Mouse (Mus musculus) bone marrow, adult 2 months (tissue): ENCODE results near the gene Vmn2r95. TPM values are rescaled to one million over a fixed set of nuclear protein-coding genes. Genes with fewer than 3 reads are reported as not detected.
"Not testable (repeated sequence)": the region's sequence is repeated elsewhere in the genome, so short reads cannot be mapped to it uniquely, and the experiment has no call there.

ENCODE experiments used
- H3K27ac ChIP-seq: fragments of 200-500 bp; 2 replicates; pipeline ENCODE4 v1.5.1; 2012; ENCODE audit warnings: low read depth, mild to moderate bottlenecking, control low read depth, inconsistent platforms, low read length; ENCODE audit not compliant: control insufficient read depth, poor library complexity, insufficient read depth
- H3K4me1 ChIP-seq: fragments of 200-500 bp; 2 replicates; pipeline ENCODE4 v1.6.1; 2011; ENCODE audit warnings: low read length; ENCODE audit not compliant: control insufficient read depth, insufficient read depth
- H3K4me3 ChIP-seq: fragments of 200-500 bp; replicated peaks from 2 replicates; pipeline ENCODE3; 2011; ENCODE audit warnings: mild to moderate bottlenecking, low read depth, low read length, control low read depth; ENCODE audit not compliant: control insufficient read depth
- CTCF ChIP-seq: fragments of 200-500 bp; IDR thresholded peaks from 2 replicates; pipeline ENCODE4 v1.5.1; 2011; ENCODE audit warnings: low read length, control low read depth; ENCODE audit not compliant: control insufficient read depth, insufficient read depth
- POLR2A ChIP-seq: fragments of 200-500 bp; IDR thresholded peaks from 2 replicates; pipeline ENCODE4 v1.6.1; 2011; ENCODE audit warnings: low read depth, mild to moderate bottlenecking, control low read depth, low read length, borderline replicate concordance; ENCODE audit not compliant: control insufficient read depth
- WGBS: fragments of 180-500 bp; shearing (Covaris S2); methylation state at CpG from one replicate; pipeline ENCODE4 v1.1.7; 2018; 5-methylcytosine and 5-hydroxymethylcytosine counted together
- polyA plus RNA-seq: library from polyadenylated mRNA; stranded (reverse); fragments of >200 nt; gene quantifications from 2 replicates; pipeline ENCODE4 v1.2.4, GENCODE M21; 2011; ENCODE audit warnings: low replicate concordance; ENCODE audit not compliant: missing spikeins, insufficient read depth, insufficient read length

Vmn2r95 gene
- not detected in 2 replicates for polyA plus RNA-seq

DNA sequence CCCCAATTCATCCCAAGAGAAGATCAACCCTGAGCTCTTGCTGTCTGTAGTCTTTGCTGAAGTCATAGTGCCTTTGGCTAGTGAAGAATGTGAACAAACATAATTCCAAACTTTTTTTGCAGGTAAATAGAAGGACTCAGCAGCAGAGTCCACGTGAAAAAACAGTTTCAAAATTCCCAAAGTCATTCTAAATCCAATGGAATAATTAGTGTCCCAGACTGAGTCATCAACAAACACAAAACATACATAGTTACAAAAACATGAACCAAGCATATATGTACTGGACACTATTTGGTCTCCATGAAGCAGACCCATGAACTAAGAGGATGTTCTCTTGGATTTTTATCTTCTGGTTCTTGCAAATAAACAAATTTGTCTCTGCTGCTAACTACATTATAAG, at the start of gene Vmn2r95:
TSS of gene Vmn2r95 (plus strand) at position 301 of the 400 bp plus-strand sequence.
- Histone ChIP-seq H3K27ac (no peak within 1 kb of the TSS), H3K4me1 (no peaks in the 10 kb centered on the region)
- 20% methylated on average over 1 of the region's 1 CpGs for WGBS

DNA sequence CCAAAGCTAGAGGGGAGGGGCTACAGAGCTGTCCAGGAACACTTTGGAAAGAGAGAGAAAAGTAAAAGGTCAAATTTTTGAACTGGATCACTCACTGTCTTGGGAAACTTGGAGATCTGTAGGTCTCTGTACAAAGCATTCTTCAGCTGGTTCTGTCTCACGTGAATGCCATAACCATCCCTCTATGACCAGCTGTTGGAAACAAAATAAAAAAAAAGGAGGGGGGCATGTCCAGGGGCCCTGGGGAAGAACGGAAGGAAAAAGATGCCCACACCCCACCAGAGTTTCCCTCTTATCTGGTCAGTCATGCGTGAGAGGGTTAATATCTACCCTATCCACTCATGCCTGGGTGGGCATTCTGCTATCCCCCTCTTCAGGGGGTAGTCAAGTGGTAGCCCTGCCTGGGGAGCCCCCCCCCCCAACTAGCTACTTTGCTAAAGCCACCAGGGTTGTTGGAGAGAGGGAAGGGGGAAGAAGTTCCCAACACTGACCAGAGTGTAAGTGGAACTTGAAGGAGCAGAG, 31.8 kb downstream of the Vmn2r95 start:
- H3K27ac ChIP-seq = no peak overlapping the region
- 71% methylated on average over 3 of the region's 3 CpGs for WGBS
- TF ChIP-seq POLR2A (no peak), CTCF (no peak)
- H3K4me3 ChIP-seq = no peak overlapping the region
- H3K4me1 ChIP-seq = no peaks in the 10 kb centered on the region

More for the DNA sequence above, at the start of gene Vmn2r95:
- no peak for TF ChIP-seq POLR2A
- TF ChIP-seq CTCF = no peak
- no peak within 1 kb of the TSS for H3K4me3 ChIP-seq

GRCm38 (mm10) chr17:18458126-18458634, 34.3 kb downstream of the Vmn2r95 start:
- H3K4me3 ChIP-seq, H3K27ac ChIP-seq, H3K4me1 ChIP-seq: not testable (repeated sequence)
- 78% methylated on average over 3 of the region's 3 CpGs for WGBS

- TF ChIP-seq CTCF = no peak
- TF ChIP-seq POLR2A = no peak
- Histone ChIP-seq H3K27ac (no peak overlapping the region), H3K4me3 (no peak overlapping the region), H3K4me1 (no peaks in the 10 kb centered on the region)
Measured at GRCm38 (mm10) chr17:18462695-18463094, 38.8 kb downstream of the Vmn2r95 start.

DNA sequence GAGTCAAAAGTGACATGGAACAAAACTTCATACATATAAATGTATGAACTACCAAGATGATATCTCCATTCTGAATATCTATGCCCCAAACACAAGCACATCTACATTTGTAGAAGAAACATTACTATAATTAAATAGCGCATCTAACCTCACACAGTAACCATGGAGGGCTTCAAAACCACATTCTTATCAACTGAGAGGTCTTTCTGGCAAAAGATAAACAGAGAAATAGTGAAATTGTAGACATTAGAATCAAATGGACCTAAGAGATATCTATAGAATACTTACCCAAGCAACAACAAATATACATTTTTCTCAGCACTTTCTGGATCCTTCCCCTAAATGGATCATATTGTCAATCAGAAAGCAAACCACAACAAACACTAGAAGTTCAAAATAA, 56.0 kb downstream of the Vmn2r95 start:
- WGBS = 50% methylated on average over 1 of the region's 1 CpGs
- no peak overlapping the region for H3K27ac ChIP-seq
- H3K4me1 ChIP-seq = no peaks in the 10 kb centered on the region
- TF ChIP-seq POLR2A = no peak
- TF ChIP-seq CTCF = no peak
- no peak overlapping the region for H3K4me3 ChIP-seq

Other genes with a start within 250 kb of the Vmn2r95 start
- not detected in 2 replicates for gene Vmn2r94, start 146.3 kb upstream of the Vmn2r95 start, polyA plus RNA-seq
- gene Vmn2r93, start 126.0 kb upstream of the Vmn2r95 start, polyA plus RNA-seq = not detected in 2 replicates
- not detected in 2 replicates for gene Vmn2r96, start 149.1 kb downstream of the Vmn2r95 start, polyA plus RNA-seq